Mouse (Mus musculus) hindbrain, embryonic 15.5 days (tissue): ENCODE measurements around the gene Hibch. TPM values are rescaled to one million over a fixed set of nuclear protein-coding genes. Genes with fewer than 3 reads are reported as not detected.

Experiments used
- ATAC-seq: fragments of 200-750 bp; cut with Nextera tagmentation; 2 replicates; pipeline ENCODE4 v1.8.0; 2017; ENCODE audit warnings: low read depth, moderate number of reproducible peaks, moderate TSS enrichment; ENCODE audit not compliant: low FRiP score
- H3K27ac ChIP-seq: fragments of 300-500 bp; sonication (generic); replicated peaks from 2 replicates; pipeline ENCODE4 v1.5.1; 2015; ENCODE audit warnings: mild to moderate bottlenecking, inconsistent platforms
- H3K27me3 ChIP-seq: fragments of 300-500 bp; sonication (generic); 2 replicates; pipeline ENCODE4 v1.6.1; 2015; ENCODE audit warnings: control low read depth, inconsistent platforms
- H3K36me3 ChIP-seq: fragments of 300-500 bp; sonication (generic); 2 replicates; pipeline ENCODE4 v1.6.1; 2015; ENCODE audit warnings: control low read depth, inconsistent platforms
- H3K4me1 ChIP-seq: fragments of 300-500 bp; sonication (generic); replicated peaks from 2 replicates; pipeline ENCODE4 v1.6.1; 2015; ENCODE audit warnings: control low read depth, inconsistent platforms
- H3K4me2 ChIP-seq: fragments of 300-500 bp; sonication (generic); 2 replicates; pipeline ENCODE4 v1.6.1; 2015; ENCODE audit warnings: moderate library complexity, mild to moderate bottlenecking, inconsistent platforms
- H3K4me3 ChIP-seq: fragments of 300-500 bp; sonication (generic); 2 replicates; pipeline ENCODE4 v1.5.1; 2015; ENCODE audit warnings: mild to moderate bottlenecking, inconsistent platforms
- H3K9ac ChIP-seq: fragments of 300-500 bp; sonication (generic); 2 replicates; pipeline ENCODE4 v1.6.1; 2015; ENCODE audit warnings: inconsistent platforms
- H3K9me3 ChIP-seq: fragments of 300-500 bp; sonication (generic); 2 replicates; pipeline ENCODE4 v1.6.1; 2016; ENCODE audit warnings: control low read depth, inconsistent platforms
- WGBS: fragments of 180-500 bp; shearing (Covaris S2); methylation state at CpG from one replicate; pipeline ENCODE4 v1.1.7; 2015; 5-methylcytosine and 5-hydroxymethylcytosine counted together
- polyA plus RNA-seq: library from polyadenylated mRNA; unstranded; fragments of >200 nt; fragmentation: Nextera tagmentation; extraction: Ambion mirVana; gene quantifications from 2 replicates; pipeline ENCODE4 v1.2.1, GENCODE M21; 2015

Gene Hibch
- polyA plus RNA-seq, 1 experiment from 2014 or later: 29.6 TPM

DNA sequence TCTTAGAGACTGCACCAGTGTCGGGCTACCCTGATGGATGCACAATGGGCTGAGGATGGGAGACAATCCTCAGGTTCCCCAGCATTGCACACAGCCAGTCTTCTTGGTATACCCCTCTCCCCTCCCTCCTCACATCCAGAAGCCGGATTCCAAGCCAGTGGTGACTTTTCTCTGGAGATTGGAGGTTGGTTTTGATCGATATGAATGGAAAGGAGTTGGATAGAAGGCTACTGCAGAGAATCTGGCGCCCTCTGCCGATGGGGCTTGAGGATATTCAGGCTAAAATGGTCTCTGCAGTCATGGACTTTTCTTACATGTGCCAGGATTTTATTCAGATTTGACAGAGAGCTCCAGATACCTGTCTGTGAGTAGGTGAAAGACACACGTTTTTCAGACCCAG is 110.4 kb downstream of the Hibch start:
- Histone ChIP-seq H3K4me3 (no peak overlapping the region), H3K4me1 (peaks cover 13% of the 10 kb centered on the region), H3K36me3 (no peaks in the 10 kb centered on the region), H3K27ac (no peak overlapping the region), H3K4me2 (no peak overlapping the region), H3K27me3 (no peaks in the 10 kb centered on the region), H3K9me3 (no peaks in the 10 kb centered on the region), H3K9ac (no peak overlapping the region)
- no peak for ATAC-seq
- 40% methylated on average over 6 of the region's 6 CpGs for WGBS

DNA sequence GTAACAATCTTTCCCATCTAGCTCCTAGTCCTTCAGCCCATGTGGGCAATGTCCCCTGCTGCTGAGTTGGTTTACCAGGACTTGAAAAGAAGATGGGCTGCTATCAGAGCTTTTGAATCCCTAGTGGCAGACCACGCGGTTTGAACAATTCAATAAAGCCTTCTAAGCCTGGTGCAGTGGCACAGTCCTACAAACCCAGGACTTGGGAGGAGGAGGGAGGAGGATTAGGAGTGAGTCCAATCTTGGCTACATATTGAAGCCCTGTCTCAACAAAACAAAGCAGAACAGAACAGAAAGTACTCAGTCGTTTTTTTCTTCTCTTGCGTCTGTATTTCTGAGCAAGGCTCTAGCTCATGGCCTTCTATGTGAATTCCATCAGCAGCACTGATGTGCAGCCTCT is 112.0 kb downstream of the Hibch start:
- H3K9ac ChIP-seq: no peak overlapping the region
- no peak overlapping the region for H3K27ac ChIP-seq
- WGBS: 66% methylated on average over 4 of the region's 4 CpGs
- no peaks in the 10 kb centered on the region for H3K27me3 ChIP-seq
- no peaks in the 10 kb centered on the region for H3K9me3 ChIP-seq
- no peaks in the 10 kb centered on the region for H3K36me3 ChIP-seq
- H3K4me3 ChIP-seq: no peak overlapping the region
- no peak overlapping the region for H3K4me2 ChIP-seq
- peaks cover 13% of the 10 kb centered on the region for H3K4me1 ChIP-seq
- ATAC-seq: no peak

DNA sequence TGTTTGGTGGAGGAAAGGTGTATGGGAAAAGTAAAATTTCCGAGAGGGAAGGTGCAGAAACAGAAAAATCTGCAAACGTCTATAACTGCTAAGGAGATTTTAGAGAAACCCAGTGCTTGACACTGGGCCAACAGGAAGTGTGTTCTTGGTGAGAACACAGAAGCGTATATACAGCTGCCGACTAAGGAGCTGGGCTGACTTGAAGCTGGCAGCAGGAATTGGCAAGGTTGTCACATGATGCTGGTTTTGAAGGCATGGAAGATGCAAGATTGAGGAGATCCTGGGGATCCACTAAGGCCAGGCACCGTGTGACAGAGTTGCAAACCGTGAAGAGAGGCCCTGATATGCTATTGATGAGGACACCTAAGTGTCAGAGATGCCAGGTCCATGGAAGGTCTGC is 115.5 kb downstream of the Hibch start:
- Histone ChIP-seq H3K4me2 (no peak overlapping the region), H3K9ac (no peak overlapping the region), H3K9me3 (no peaks in the 10 kb centered on the region), H3K36me3 (no peaks in the 10 kb centered on the region), H3K4me3 (no peak overlapping the region), H3K27ac (no peak overlapping the region), H3K4me1 (no peaks in the 10 kb centered on the region), H3K27me3 (no peaks in the 10 kb centered on the region)
- ATAC-seq: no peak
- 82% methylated on average over 6 of the region's 6 CpGs for WGBS

DNA sequence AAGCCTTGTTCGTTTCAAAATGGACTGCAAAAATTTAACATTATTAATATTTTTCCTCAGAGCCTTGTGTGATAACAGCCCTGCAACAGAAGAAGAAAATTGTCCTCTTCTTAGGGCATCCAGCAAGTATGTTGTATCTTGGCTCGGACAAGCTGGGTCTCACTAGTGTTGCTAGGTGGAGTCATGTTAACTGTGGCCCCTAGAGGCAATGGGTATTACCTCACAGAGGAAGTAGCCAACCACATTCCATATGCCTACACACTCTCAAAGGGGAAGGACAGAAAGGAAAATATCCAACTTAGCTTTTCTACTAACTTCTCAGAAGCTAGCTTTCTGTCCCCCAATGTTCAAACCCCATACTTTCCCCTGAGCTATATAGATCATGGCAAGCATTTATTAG is 118.4 kb downstream of the Hibch start:
- Histone ChIP-seq H3K4me3 (no peak overlapping the region), H3K4me2 (no peak overlapping the region), H3K27ac (no peak overlapping the region), H3K36me3 (no peaks in the 10 kb centered on the region), H3K9me3 (no peaks in the 10 kb centered on the region), H3K9ac (no peak overlapping the region), H3K27me3 (no peaks in the 10 kb centered on the region), H3K4me1 (no peaks in the 10 kb centered on the region)
- ATAC-seq: no peak
- 84% methylated on average over 2 of the region's 2 CpGs for WGBS

DNA sequence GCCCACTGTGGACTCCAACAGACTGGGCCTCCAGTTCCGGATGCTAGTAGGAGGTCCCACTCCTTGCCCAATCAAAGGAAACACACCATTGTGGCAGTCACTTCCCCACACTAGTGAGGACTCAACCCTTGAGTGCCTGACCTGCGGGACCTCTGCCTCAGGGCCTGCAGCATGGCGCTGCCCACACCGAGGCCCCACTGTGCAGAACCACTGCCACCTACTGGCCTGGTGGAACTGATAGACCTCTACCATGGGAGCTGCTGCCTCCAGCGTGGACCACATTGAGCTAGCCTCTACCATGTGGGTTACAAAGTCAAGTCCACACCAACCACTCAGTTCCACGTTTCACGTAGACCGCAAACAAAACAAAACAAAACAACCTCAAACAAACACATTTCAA is 119.9 kb downstream of the Hibch start:
- WGBS: 75% methylated on average over 8 of the region's 8 CpGs
- Histone ChIP-seq H3K36me3 (no peaks in the 10 kb centered on the region), H3K9me3 (no peaks in the 10 kb centered on the region), H3K4me2 (no peak overlapping the region), H3K27ac (no peak overlapping the region), H3K9ac (no peak overlapping the region), H3K4me3 (no peak overlapping the region), H3K27me3 (no peaks in the 10 kb centered on the region), H3K4me1 (no peaks in the 10 kb centered on the region)
- ATAC-seq: no peak

Other genes starting within 250 kb of the Hibch start
- 4.5 and 5.9 TPM in 2 replicates for gene Nemp2, start 214.2 kb upstream of the Hibch start, polyA plus RNA-seq
- 12.2 and 12.8 TPM in 2 replicates for gene Mfsd6, start 117.5 kb upstream of the Hibch start, polyA plus RNA-seq
- 40.8 and 42.1 TPM in 2 replicates for gene Inpp1, start 27.2 kb upstream of the Hibch start, polyA plus RNA-seq
- gene 1700019D03Rik, start 175.2 kb downstream of the Hibch start, polyA plus RNA-seq: 4.2 and 4.8 TPM in 2 replicates
- 0.21 TPM in 2 replicates for gene Mstn, start 216.7 kb downstream of the Hibch start, polyA plus RNA-seq